ENCODE assay signal across 8 mouse cellular contexts in the genomic region with DNA sequence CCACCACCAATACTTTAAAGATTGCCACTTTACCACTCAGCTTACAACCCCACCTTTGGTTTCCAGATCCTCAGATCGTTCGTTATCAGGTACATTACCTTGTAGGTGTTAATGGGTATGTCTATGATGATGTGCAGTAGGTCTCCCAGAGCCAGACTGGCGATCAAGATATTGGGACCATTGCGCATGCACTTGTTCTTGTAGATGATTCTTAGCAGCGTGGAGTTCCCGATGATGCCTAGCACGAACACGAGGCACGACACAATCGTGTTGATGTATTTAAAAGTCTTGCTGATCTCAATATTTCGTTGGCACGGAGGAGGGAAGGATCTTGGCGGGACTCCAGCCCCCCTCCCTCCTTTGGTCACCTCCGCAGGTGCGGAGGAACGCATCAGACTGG. TPM values are rescaled to one million over a fixed set of nuclear protein-coding genes. Genes with fewer than 3 reads are reported as not detected.
A peak's percentile ranks its signal among the peaks of the same experiment; 100 is the strongest.
DNase-seq lines count a peak whose midpoint lies in the region; ATAC-seq and TF ChIP-seq lines count a peak whose summit lies in the region.

No protein-coding gene starts in this region.

- peak overlapping the region; percentile 93 for H3K4me2 ChIP-seq in embryonic facial prominence, embryonic 11.5 days (ENCODE audit: low read depth, low read length)
- H3K4me2 ChIP-seq in hindbrain, embryonic 14.5 days (replicated peaks), result peak overlapping the region; percentile 94
- H3K4me2 ChIP-seq in liver, embryonic 16.5 days (ENCODE audit: low read depth, low read length), result peak overlapping the region; percentile 41

- ATAC-seq in embryonic facial prominence, embryonic 11.5 days (replicated peaks; ENCODE audit: insufficient number of reproducible peaks, low FRiP score, low TSS enrichment, low read depth), result no peak
- ATAC-seq in hindbrain, embryonic 14.5 days (ENCODE audit: low FRiP score), result peak; percentile 28; the same call in 1 of the 2 replicates
- ATAC-seq in liver, embryonic 16.5 days (ENCODE audit: low read depth), result no peak

- no peak for TF ChIP-seq CTCF in kidney, adult 2 months (conservative IDR thresholded peaks at IDR 0.05; ENCODE audit: insufficient read depth, insufficient read length, low read depth, low read length)

- DNase-seq in kidney, adult 2 months, result peak; percentile 36
- no peak for DNase-seq in kidney, adult 11 months
- no peak for DNase-seq in embryonic facial prominence, embryonic 11.5 days (ENCODE audit: low spot score)
- peak; percentile 34 for DNase-seq in hindbrain, embryonic 14.5 days (ENCODE audit: low spot score)
- DNase-seq in thymus, postnatal 25 days, result no peak
- no peak for DNase-seq in left cerebral cortex, adult 11 months (ENCODE audit: low spot score)
- DNase-seq in cerebellum, postnatal 4 days (ENCODE audit: low spot score in 2 of 2), result no peak

- no peaks in the 10 kb centered on the region for H3K9me3 ChIP-seq in embryonic facial prominence, embryonic 11.5 days (replicated peaks; ENCODE audit: control insufficient read depth, low read length)
- H3K9me3 ChIP-seq in hindbrain, embryonic 14.5 days (ENCODE audit: control insufficient read depth, low read length), result no peaks in the 10 kb centered on the region
- H3K9me3 ChIP-seq in liver, embryonic 16.5 days (replicated peaks; ENCODE audit: control insufficient read depth, low read length), result no peaks in the 10 kb centered on the region

- no peaks in the 10 kb centered on the region for H3K36me3 ChIP-seq in kidney, adult 2 months (ENCODE audit: control insufficient read depth, insufficient read depth, low read length)
- no peaks in the 10 kb centered on the region for H3K36me3 ChIP-seq in embryonic facial prominence, embryonic 11.5 days (replicated peaks; ENCODE audit: control insufficient read depth, insufficient read depth, low read depth, low read length)
- no peaks in the 10 kb centered on the region for H3K36me3 ChIP-seq in hindbrain, embryonic 14.5 days (replicated peaks; ENCODE audit: control insufficient read depth, insufficient read depth)
- no peaks in the 10 kb centered on the region for H3K36me3 ChIP-seq in liver, embryonic 16.5 days (ENCODE audit: control insufficient read depth, insufficient read depth)

- peak overlapping the region; percentile 52; the same call in 1 of the 2 replicates for H3K27ac ChIP-seq in kidney, adult 2 months (ENCODE audit: insufficient read depth, low read depth, low read length)
- no peak overlapping the region for H3K27ac ChIP-seq in embryonic facial prominence, embryonic 11.5 days (replicated peaks; ENCODE audit: low read depth, low read length)
- H3K27ac ChIP-seq in hindbrain, embryonic 14.5 days, result peak overlapping the region; percentile 67
- H3K27ac ChIP-seq in liver, embryonic 16.5 days (ENCODE audit: low read length), result no peak overlapping the region

- no peak for TF ChIP-seq POLR2A in kidney, adult 2 months (IDR thresholded peaks at IDR 0.05; ENCODE audit: low read depth, low read length)

- H3K4me3 ChIP-seq in kidney, adult 2 months (ENCODE audit: insufficient read depth, low read depth, low read length), result peak overlapping the region; percentile 57
- H3K4me3 ChIP-seq in embryonic facial prominence, embryonic 11.5 days (ENCODE audit: low read depth, low read length), result peak overlapping the region; percentile 46
- peak overlapping the region; percentile 44 for H3K4me3 ChIP-seq in hindbrain, embryonic 14.5 days (replicated peaks; ENCODE audit: low read length)
- peak overlapping the region; percentile 41 for H3K4me3 ChIP-seq in liver, embryonic 16.5 days (ENCODE audit: low read depth, low read length)

- WGBS in kidney, adult 2 months, result 11% methylated on average over 16 of the region's 16 CpGs
- 11% methylated on average over 16 of the region's 16 CpGs for WGBS in embryonic facial prominence, embryonic 11.5 days
- WGBS in hindbrain, embryonic 14.5 days, result 6% methylated on average over 16 of the region's 16 CpGs
- 11% methylated on average over 16 of the region's 16 CpGs for WGBS in liver, embryonic 16.5 days (ENCODE audit: insufficient replicate concordance)

- no peaks in the 10 kb centered on the region for H3K27me3 ChIP-seq in kidney, adult 2 months (replicated peaks; ENCODE audit: control insufficient read depth, insufficient read depth, low read length)
- no peaks in the 10 kb centered on the region for H3K27me3 ChIP-seq in embryonic facial prominence, embryonic 11.5 days (ENCODE audit: control insufficient read depth, insufficient read depth, low read length)
- 0 out of 2 replicates have a peak, but pooled peaks cover 3% of the 10 kb centered on the region for H3K27me3 ChIP-seq in hindbrain, embryonic 14.5 days (ENCODE audit: control insufficient read depth, insufficient read depth, low read length)
- peaks cover 17% of the 10 kb centered on the region for H3K27me3 ChIP-seq in liver, embryonic 16.5 days (ENCODE audit: control insufficient read depth, insufficient read depth, low read depth, low read length)

- no peaks in the 10 kb centered on the region for H3K4me1 ChIP-seq in kidney, adult 2 months (ENCODE audit: control insufficient read depth, insufficient read depth, low read length)
- no peaks in the 10 kb centered on the region for H3K4me1 ChIP-seq in embryonic facial prominence, embryonic 11.5 days (ENCODE audit: control insufficient read depth, insufficient read depth, low read length)
- H3K4me1 ChIP-seq in hindbrain, embryonic 14.5 days (replicated peaks; ENCODE audit: control insufficient read depth, insufficient read depth, low read length), result 0 out of 2 replicates have a peak, but pooled peaks cover 5% of the 10 kb centered on the region
- no peaks in the 10 kb centered on the region for H3K4me1 ChIP-seq in liver, embryonic 16.5 days (ENCODE audit: control insufficient read depth, low read depth, low read length)

- peak overlapping the region; percentile 62 for H3K9ac ChIP-seq in embryonic facial prominence, embryonic 11.5 days (replicated peaks; ENCODE audit: low read length)
- H3K9ac ChIP-seq in hindbrain, embryonic 14.5 days, result peak overlapping the region; percentile 56
- no peak overlapping the region for H3K9ac ChIP-seq in liver, embryonic 16.5 days (ENCODE audit: low read depth, low read length)

RNA-seq across cellular contexts. Expression of a gene that starts 1.3 kb away (rescaled TPM):
- 7.9 and 9.7 TPM in 2 replicates for polyA plus RNA-seq in kidney, adult 2 months (2012; rRNA removed)
- 36.8 and 38.5 TPM in 2 replicates for polyA plus RNA-seq in embryonic facial prominence, embryonic 11.5 days (2014; fragmentation: Nextera tagmentation; extraction: Ambion mirVana)
- 135 and 151 TPM in 2 replicates for polyA plus RNA-seq in hindbrain, embryonic 14.5 days (2014; fragmentation: Nextera tagmentation; extraction: Ambion mirVana)
- 6.7 and 7.4 TPM in 2 replicates for polyA plus RNA-seq in liver, embryonic 16.5 days (2015; fragmentation: Nextera tagmentation; extraction: Ambion mirVana)

Comparison
In these comparisons a context has a peak if more than half of its experiments do, and no peak if none do; other contexts are left out.
1. DNase-seq: peak in kidney, adult 2 months (single experiment) and hindbrain, embryonic 14.5 days (single experiment); none in kidney, adult 11 months (single experiment), embryonic facial prominence, embryonic 11.5 days (single experiment), thymus, postnatal 25 days (single experiment), left cerebral cortex, adult 11 months (single experiment) and cerebellum, postnatal 4 days (0 of 2).
2. H3K27ac ChIP-seq: peak in kidney, adult 2 months (single experiment) and hindbrain, embryonic 14.5 days (single experiment); none in embryonic facial prominence, embryonic 11.5 days (single experiment) and liver, embryonic 16.5 days (single experiment).
3. H3K4me2 ChIP-seq: peak in every context shown above with its lines; median percentile 94 in hindbrain, embryonic 14.5 days; 93 in embryonic facial prominence, embryonic 11.5 days; 41 in liver, embryonic 16.5 days.
4. Peak in every context shown above with its lines, with median percentiles within 50 percentile points of each other: H3K4me3 ChIP-seq.